Mouse (Mus musculus) liver, embryonic 13.5 days (tissue): Measurements from ENCODE around the gene Dnajc15. TPM values are rescaled to one million over a fixed set of nuclear protein-coding genes. Genes with fewer than 3 reads are reported as not detected.

Experiments
- ATAC-seq: fragments of 200-750 bp; cut with Nextera tagmentation; 2 replicates; pipeline ENCODE4 v1.8.0; 2017; ENCODE audit warnings: low read depth, mild to moderate bottlenecking, moderate number of reproducible peaks, moderate library complexity
- DNase-seq: peaks from one replicate; pipeline ENCODE4 v3.0.0; 2022
- H3K27ac ChIP-seq: fragments of 300-500 bp; sonication (generic); 2 replicates; pipeline ENCODE4 v1.5.1; 2015; ENCODE audit warnings: moderate library complexity, mild to moderate bottlenecking, inconsistent platforms
- H3K27me3 ChIP-seq: fragments of 300-500 bp; sonication (generic); 2 replicates; pipeline ENCODE4 v1.6.1; 2015; ENCODE audit warnings: mild to moderate bottlenecking, inconsistent platforms
- H3K36me3 ChIP-seq: fragments of 300-500 bp; sonication (generic); 2 replicates; pipeline ENCODE4 v1.6.1; 2015; ENCODE audit warnings: mild to moderate bottlenecking, inconsistent platforms
- H3K4me1 ChIP-seq: fragments of 300-500 bp; sonication (generic); replicated peaks from 2 replicates; pipeline ENCODE4 v1.6.1; 2015; ENCODE audit warnings: inconsistent platforms
- H3K4me2 ChIP-seq: fragments of 300-500 bp; sonication (generic); 2 replicates; pipeline ENCODE4 v1.6.1; 2015; ENCODE audit warnings: inconsistent platforms, mild to moderate bottlenecking, moderate library complexity
- H3K4me3 ChIP-seq: fragments of 300-500 bp; sonication (generic); replicated peaks from 2 replicates; pipeline ENCODE4 v1.5.1; 2015; ENCODE audit warnings: mild to moderate bottlenecking, inconsistent platforms
- H3K9ac ChIP-seq: fragments of 300-500 bp; sonication (generic); 2 replicates; pipeline ENCODE4 v1.6.1; 2015; ENCODE audit warnings: mild to moderate bottlenecking, inconsistent platforms
- H3K9me3 ChIP-seq: fragments of 300-500 bp; sonication (generic); replicated peaks from 2 replicates; pipeline ENCODE4 v1.6.1; 2016; ENCODE audit warnings: inconsistent platforms
- WGBS: fragments of 180-500 bp; shearing (Covaris S2); methylation state at CpG from one replicate; pipeline ENCODE4 v1.1.7; 2015; ENCODE audit not compliant: insufficient replicate concordance; 5-methylcytosine and 5-hydroxymethylcytosine counted together
- polyA plus RNA-seq: library from polyadenylated mRNA; unstranded; fragments of >200 nt; fragmentation: Nextera tagmentation; extraction: Ambion mirVana; gene quantifications from 2 replicates; pipeline ENCODE4 v1.2.1, GENCODE M21; 2015

Gene Dnajc15
- polyA plus RNA-seq, 1 experiment from 2014 or later: 59.6 TPM

GRCm38 (mm10) chr14:77853951-77854350 is 21.0 kb downstream of the Dnajc15 start:
- H3K9me3 ChIP-seq: no peaks in the 10 kb centered on the region
- no peaks in the 10 kb centered on the region for H3K27me3 ChIP-seq
- no peak overlapping the region for H3K4me3 ChIP-seq
- ATAC-seq (no peak), DNase-seq (no peak)
- peaks cover 2% of the 10 kb centered on the region; the same call in 1 of the 2 replicates for H3K36me3 ChIP-seq
- no peak overlapping the region for H3K4me2 ChIP-seq
- 75% methylated on average over 1 of the region's 1 CpGs for WGBS
- no peaks in the 10 kb centered on the region for H3K4me1 ChIP-seq
- H3K27ac ChIP-seq: no peak overlapping the region
- no peak overlapping the region for H3K9ac ChIP-seq

- Histone ChIP-seq H3K9ac (no peak overlapping the region), H3K9me3 (no peaks in the 10 kb centered on the region), H3K27me3 (no peaks in the 10 kb centered on the region), H3K4me2 (no peak overlapping the region), H3K4me1 (0 out of 2 replicates have a peak, but pooled peaks cover 2% of the 10 kb centered on the region), H3K27ac (no peak overlapping the region), H3K36me3 (no peaks in the 10 kb centered on the region), H3K4me3 (no peak overlapping the region)
- no peak for ATAC-seq
- WGBS: 62% methylated on average over 7 of the region's 7 CpGs
- no peak for DNase-seq
Observed at GRCm38 (mm10) chr14:77849852-77850251, 25.1 kb downstream of the Dnajc15 start.

GRCm38 (mm10) chr14:77848349-77848748 is 26.6 kb downstream of the Dnajc15 start:
- H3K36me3 ChIP-seq: no peaks in the 10 kb centered on the region
- 72% methylated on average over 1 of the region's 1 CpGs for WGBS
- no peak for ATAC-seq

GRCm38 (mm10) chr14:77846206-77846605 is 28.7 kb downstream of the Dnajc15 start:
- Histone ChIP-seq H3K4me3 (no peak overlapping the region), H3K9ac (no peak overlapping the region), H3K4me1 (0 out of 2 replicates have a peak, but pooled peaks cover 2% of the 10 kb centered on the region), H3K9me3 (no peaks in the 10 kb centered on the region), H3K27me3 (no peaks in the 10 kb centered on the region), H3K27ac (no peak overlapping the region), H3K36me3 (no peaks in the 10 kb centered on the region), H3K4me2 (no peak overlapping the region)
- ATAC-seq: no peak
- 59% methylated on average over 4 of the region's 4 CpGs for WGBS
- no peak for DNase-seq

More at GRCm38 (mm10) chr14:77848349-77848748, 26.6 kb downstream of the Dnajc15 start:
- Histone ChIP-seq H3K9me3 (no peaks in the 10 kb centered on the region), H3K4me3 (no peak overlapping the region), H3K9ac (no peak overlapping the region), H3K4me2 (no peak overlapping the region), H3K4me1 (0 out of 2 replicates have a peak, but pooled peaks cover 2% of the 10 kb centered on the region), H3K27ac (no peak overlapping the region), H3K27me3 (no peaks in the 10 kb centered on the region)
- no peak for DNase-seq

GRCm38 (mm10) chr14:77845479-77845878 is 29.4 kb downstream of the Dnajc15 start:
- Histone ChIP-seq H3K27ac (no peak overlapping the region), H3K4me1 (0 out of 2 replicates have a peak, but pooled peaks cover 2% of the 10 kb centered on the region), H3K4me2 (no peak overlapping the region), H3K9ac (no peak overlapping the region), H3K9me3 (no peaks in the 10 kb centered on the region), H3K36me3 (no peaks in the 10 kb centered on the region), H3K4me3 (no peak overlapping the region), H3K27me3 (no peaks in the 10 kb centered on the region)
- WGBS: 27% methylated on average over 1 of the region's 1 CpGs
- ATAC-seq: no peak
- DNase-seq: no peak

GRCm38 (mm10) chr14:77840574-77840973 is 34.4 kb downstream of the Dnajc15 start:
- H3K27me3 ChIP-seq: no peaks in the 10 kb centered on the region
- H3K4me2 ChIP-seq: no peak overlapping the region
- H3K4me1 ChIP-seq: no peaks in the 10 kb centered on the region
- 72% methylated on average over 6 of the region's 6 CpGs for WGBS
- no peak overlapping the region for H3K4me3 ChIP-seq
- no peak for DNase-seq
- no peaks in the 10 kb centered on the region for H3K9me3 ChIP-seq
- no peaks in the 10 kb centered on the region for H3K36me3 ChIP-seq
- no peak for ATAC-seq
- H3K27ac ChIP-seq: no peak overlapping the region
- H3K9ac ChIP-seq: no peak overlapping the region

- Histone ChIP-seq H3K27me3 (no peaks in the 10 kb centered on the region), H3K4me2 (no peak overlapping the region), H3K36me3 (no peaks in the 10 kb centered on the region), H3K4me3 (no peak overlapping the region), H3K27ac (no peak overlapping the region), H3K9ac (no peak overlapping the region), H3K4me1 (no peaks in the 10 kb centered on the region), H3K9me3 (no peaks in the 10 kb centered on the region)
- DNase-seq: no peak
- no peak for ATAC-seq
- WGBS: 85% methylated on average over 2 of the region's 2 CpGs
Observed at GRCm38 (mm10) chr14:77840078-77840477, 34.8 kb downstream of the Dnajc15 start.

GRCm38 (mm10) chr14:77836794-77837193 is 38.1 kb downstream of the Dnajc15 start:
- no peak overlapping the region for H3K9ac ChIP-seq
- H3K9me3 ChIP-seq: no peaks in the 10 kb centered on the region
- DNase-seq (no peak), ATAC-seq (no peak)
- H3K27me3 ChIP-seq: no peaks in the 10 kb centered on the region
- H3K4me3 ChIP-seq: no peak overlapping the region
- H3K4me2 ChIP-seq: no peak overlapping the region
- no peaks in the 10 kb centered on the region for H3K36me3 ChIP-seq
- no peak overlapping the region for H3K27ac ChIP-seq
- H3K4me1 ChIP-seq: no peaks in the 10 kb centered on the region
- WGBS: 52% methylated on average over 2 of the region's 2 CpGs

- H3K9me3 ChIP-seq: no peaks in the 10 kb centered on the region
- no peaks in the 10 kb centered on the region for H3K27me3 ChIP-seq
- no peaks in the 10 kb centered on the region for H3K4me1 ChIP-seq
- ATAC-seq (no peak), DNase-seq (no peak)
- no peak overlapping the region for H3K9ac ChIP-seq
- H3K4me2 ChIP-seq: no peak overlapping the region
- no peak overlapping the region for H3K27ac ChIP-seq
- no peaks in the 10 kb centered on the region for H3K36me3 ChIP-seq
- no peak overlapping the region for H3K4me3 ChIP-seq
Observed at GRCm38 (mm10) chr14:77832359-77832758, 42.6 kb downstream of the Dnajc15 start.

GRCm38 (mm10) chr14:77831936-77832335 is 43.0 kb downstream of the Dnajc15 start:
- H3K9me3 ChIP-seq: no peaks in the 10 kb centered on the region
- DNase-seq (no peak), ATAC-seq (no peak)
- H3K27me3 ChIP-seq: no peaks in the 10 kb centered on the region
- H3K36me3 ChIP-seq: no peaks in the 10 kb centered on the region
- H3K4me2 ChIP-seq: no peak overlapping the region
- 65% methylated on average over 4 of the region's 4 CpGs for WGBS
- H3K9ac ChIP-seq: no peak overlapping the region
- no peak overlapping the region for H3K27ac ChIP-seq
- H3K4me3 ChIP-seq: no peak overlapping the region
- no peaks in the 10 kb centered on the region for H3K4me1 ChIP-seq

GRCm38 (mm10) chr14:77829673-77830072 is 45.3 kb downstream of the Dnajc15 start:
- Histone ChIP-seq H3K9ac (no peak overlapping the region), H3K36me3 (no peaks in the 10 kb centered on the region), H3K27ac (no peak overlapping the region), H3K4me2 (no peak overlapping the region), H3K9me3 (no peaks in the 10 kb centered on the region), H3K4me1 (no peaks in the 10 kb centered on the region), H3K4me3 (no peak overlapping the region), H3K27me3 (no peaks in the 10 kb centered on the region)
- DNase-seq: no peak
- WGBS: 69% methylated on average over 4 of the region's 4 CpGs
- no peak for ATAC-seq

GRCm38 (mm10) chr14:77825891-77826290 is 49.0 kb downstream of the Dnajc15 start:
- Histone ChIP-seq H3K9me3 (no peaks in the 10 kb centered on the region), H3K4me3 (no peak overlapping the region), H3K27me3 (no peaks in the 10 kb centered on the region), H3K36me3 (peaks cover 3% of the 10 kb centered on the region; the same call in 1 of the 2 replicates), H3K9ac (no peak overlapping the region), H3K4me2 (no peak overlapping the region), H3K4me1 (no peaks in the 10 kb centered on the region), H3K27ac (no peak overlapping the region)
- ATAC-seq (no peak), DNase-seq (no peak)
- 78% methylated on average over 3 of the region's 3 CpGs for WGBS
